Mouse (Mus musculus) spleen, adult 12 weeks (tissue): ENCODE measurements around the gene 1700001J03Rik.
A peak's percentile ranks its signal among the peaks of the same experiment; 100 is the strongest.
"Not testable (repeated sequence)": the region's sequence is repeated elsewhere in the genome, so short reads cannot be mapped to it uniquely, and the experiment has no call there.

Experiments used
- DNase-seq: peaks from one replicate; pipeline ENCODE4 v3.0.0; 2022; ENCODE audit warnings: low spot score

1700001J03Rik gene

GRCm38 (mm10) chr5:146185204-146185603, at the start of gene 1700001J03Rik:
Gene 1700001J03Rik (minus strand): TSS chr5:146185304.
- not testable (repeated sequence) for DNase-seq

GRCm38 (mm10) chr5:146234336-146234735, 49.2 kb upstream of the 1700001J03Rik start:
- no peak for DNase-seq

DNA sequence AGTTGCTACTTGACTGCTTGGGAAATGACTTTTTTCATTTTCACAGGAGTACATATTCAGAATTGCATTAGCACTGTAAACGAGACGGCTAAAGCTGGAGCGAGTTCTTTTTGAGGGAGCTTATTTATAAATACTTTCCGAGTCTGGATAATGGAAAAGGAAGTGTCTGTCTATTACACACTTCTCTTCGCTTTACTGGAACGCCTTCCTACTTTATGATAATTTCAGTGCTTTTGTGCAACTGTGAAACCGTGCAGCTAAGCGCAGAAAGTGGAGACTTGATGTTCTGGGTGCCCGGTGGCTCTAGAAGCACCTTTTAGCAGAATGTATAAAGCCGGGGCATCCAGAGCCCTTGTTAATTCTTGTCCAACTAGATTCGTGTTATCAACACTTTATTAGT, 47.7 kb upstream of the 1700001J03Rik start:
- DNase-seq, result no peak

DNA sequence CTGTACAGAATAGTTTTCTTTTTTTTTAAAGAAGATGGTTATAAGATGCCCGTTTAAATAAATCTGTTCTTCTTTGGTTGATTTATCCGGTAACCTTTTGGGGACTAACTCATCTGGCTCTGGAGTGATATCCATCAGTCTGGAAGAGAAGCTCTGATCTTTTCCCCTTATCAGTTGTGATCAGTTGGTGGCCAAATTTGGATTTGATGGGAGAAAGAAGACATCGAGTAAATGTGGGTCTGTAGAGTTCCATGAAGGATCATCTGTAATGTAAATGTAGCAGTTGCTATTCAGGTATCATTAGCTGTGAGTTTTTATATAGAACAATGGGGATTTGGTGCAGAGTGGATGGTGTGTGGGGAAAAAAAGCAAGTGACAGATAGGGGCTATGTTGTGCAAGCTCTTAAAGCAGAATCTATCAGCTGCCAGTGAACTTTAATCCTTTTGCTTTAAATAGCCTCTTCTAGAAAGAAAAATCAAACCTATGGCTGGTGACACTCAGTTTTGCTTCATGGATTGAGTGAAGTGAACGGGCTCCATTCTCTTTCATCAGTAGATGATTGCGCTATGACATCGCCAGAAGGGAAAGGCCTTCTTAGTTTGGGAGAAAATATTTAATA, 47.1 kb upstream of the 1700001J03Rik start:
- no peak for DNase-seq

DNA sequence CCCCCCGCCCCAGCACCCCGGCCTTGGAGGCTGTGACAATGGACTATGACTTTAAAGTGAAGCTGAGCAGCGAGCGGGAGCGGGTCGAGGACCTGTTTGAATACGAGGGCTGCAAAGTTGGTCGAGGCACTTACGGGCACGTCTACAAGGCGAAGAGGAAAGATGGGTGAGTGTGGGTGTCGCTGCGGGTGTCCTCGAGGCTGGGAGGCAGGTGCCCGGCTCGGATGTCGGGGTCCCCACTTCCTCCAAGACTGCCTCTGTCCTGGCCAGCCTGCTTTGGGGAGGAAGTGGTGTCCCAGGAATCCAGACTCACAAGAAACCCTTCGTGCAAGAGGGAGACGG, 46.5 kb upstream of the 1700001J03Rik start:
- no peak for DNase-seq

- DNase-seq, result peak; percentile 95
Observed at GRCm38 (mm10) chr5:146230864-146231654, 46.0 kb upstream of the 1700001J03Rik start, which contains the start of gene Cdk8. Gene Cdk8 (plus strand): TSS chr5:146231230.

DNA sequence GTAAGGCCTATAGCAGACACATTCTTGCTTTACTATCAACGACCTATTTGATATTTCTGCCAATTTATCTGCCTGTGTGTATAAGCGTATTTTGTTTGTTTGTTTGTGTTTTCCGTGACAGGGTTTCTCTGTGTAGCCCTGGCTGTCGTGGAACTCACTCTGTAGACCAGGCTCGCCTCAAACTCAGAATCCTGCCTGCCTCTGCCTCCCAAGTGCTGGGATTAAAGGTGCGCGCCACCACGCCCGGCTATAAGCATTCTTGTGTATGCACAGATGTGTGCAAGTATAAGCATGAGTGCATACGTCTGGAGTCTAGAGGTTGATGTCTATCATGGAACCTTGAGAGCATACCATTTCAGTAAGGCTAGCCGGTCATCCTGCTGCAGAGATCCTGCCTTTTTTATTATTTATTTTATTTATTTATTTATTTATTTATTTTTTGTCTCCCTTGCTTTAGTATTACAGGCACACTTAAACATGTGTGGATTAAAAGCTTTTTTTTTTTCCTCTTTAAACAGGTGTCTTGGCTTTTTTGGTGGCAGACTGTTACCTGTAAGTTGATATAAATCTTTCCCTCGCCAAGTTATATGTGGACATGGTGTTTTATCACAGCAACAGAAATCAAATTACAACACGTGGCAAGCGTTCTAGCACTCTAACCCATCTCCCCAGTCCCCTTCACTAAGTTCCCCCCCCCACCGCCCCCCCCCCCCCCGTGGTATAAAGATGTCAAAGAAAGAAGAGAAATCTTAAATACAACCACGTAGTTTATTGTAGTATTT, 45.0 kb upstream of the 1700001J03Rik start:
- no peak for DNase-seq

- DNase-seq, result no peak
Observed at GRCm38 (mm10) chr5:146227496-146227895, 42.4 kb upstream of the 1700001J03Rik start.

- no peak for DNase-seq
Observed at GRCm38 (mm10) chr5:146223786-146224185, 38.7 kb upstream of the 1700001J03Rik start.

DNA sequence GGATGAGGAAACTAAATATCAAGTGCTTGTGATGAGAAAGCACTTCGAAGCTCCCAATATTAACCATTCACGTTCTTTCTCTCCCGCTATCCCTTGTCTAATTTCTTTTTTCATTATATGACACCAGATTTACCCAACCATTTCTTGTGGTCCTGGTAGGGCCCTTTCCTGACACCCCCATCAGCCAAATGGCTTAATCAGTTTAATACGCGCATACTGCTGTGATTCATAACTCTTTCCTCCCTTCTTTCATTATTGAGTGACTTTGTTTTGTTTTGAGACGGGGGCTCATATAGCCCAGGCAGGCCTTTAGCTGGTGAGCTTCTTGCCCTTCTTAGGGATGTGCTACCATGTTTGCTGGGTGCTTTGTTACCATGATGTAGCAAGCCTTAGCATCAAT, 36.6 kb upstream of the 1700001J03Rik start:
- no peak for DNase-seq

DNA sequence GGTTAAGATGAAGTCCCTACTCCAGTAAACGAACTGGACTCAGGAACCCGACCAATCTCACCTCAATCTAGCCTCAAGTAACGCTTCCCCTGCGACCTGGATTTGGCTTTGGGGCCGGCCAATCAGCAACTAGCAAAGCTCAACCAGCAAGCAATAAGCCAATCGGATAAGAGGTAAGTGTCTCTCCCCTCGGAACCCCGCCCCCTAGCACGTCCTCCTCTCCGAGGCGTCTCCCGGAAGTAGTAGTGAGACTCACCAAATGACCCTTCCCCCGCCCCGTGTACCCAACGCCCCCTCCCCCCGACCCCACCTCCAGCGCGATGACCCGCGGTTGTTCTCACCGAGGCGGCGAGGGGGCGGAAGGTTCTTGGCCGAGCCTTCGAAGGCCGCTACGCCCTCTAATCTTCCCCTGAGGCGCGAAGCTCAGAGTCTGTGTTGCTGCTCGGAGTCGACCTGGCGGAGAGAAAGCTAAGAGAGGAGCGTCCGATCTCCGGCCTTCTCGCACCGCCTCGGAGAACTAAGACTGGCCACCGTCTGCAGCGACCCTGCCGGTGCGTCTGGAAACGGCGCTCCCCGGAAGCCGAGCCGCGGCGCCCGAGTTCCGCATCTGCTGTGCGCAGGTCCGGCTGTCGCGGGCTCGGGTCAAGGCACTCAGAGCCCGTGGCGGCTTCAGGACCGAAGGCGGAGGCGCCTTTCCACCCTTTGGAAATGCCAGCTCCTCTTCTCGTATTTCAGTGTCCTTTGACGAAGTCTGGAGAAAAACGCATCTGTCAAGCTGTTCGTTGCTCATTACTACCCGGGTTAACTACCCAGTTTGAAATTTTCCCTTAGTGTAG, 36.0 kb upstream of the 1700001J03Rik start, which contains the start of gene Rnf6:
Rnf6 (minus strand) TSS at position 677 of the 836 bp plus-strand sequence.
- peak; percentile 83 for DNase-seq

DNA sequence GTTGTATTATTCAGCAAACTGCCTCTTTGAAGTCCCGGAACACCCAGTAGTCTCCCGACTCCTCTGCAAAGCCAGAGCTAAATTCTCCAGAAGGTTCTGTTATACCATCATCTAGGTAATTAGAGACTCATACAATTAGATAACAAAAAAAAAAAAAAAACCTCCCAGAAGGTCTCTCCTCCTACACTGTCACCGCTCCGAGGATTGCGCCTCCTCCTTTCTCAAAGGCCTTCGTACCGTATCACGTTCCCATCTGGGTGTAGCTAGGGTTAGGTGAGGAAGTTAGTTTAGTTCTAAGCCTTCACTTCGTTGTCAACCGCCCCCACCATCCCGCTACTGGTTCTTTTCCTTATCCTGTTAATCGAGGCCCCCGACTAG, 35.4 kb upstream of the 1700001J03Rik start:
- DNase-seq, result no peak

DNA sequence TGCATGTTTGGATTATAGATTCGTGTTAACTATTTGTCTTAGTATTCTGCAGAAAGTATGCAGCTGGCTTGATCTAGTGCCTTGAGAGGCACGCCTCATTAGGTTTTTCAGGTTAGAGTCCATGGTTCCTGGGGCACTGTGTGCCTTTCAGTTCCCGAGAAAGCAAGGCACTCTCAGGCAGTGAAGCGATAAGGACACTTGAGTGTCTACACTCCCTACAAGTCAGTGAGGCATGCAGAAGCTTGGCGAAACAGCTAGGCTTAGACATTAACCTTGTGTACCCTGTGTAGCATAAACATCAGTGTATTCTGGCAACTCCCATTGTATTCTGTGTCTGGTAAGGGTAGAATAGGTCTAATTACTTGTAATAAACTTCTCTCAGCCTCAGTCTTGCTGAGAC, 20.4 kb upstream of the 1700001J03Rik start:
- no peak for DNase-seq

DNA sequence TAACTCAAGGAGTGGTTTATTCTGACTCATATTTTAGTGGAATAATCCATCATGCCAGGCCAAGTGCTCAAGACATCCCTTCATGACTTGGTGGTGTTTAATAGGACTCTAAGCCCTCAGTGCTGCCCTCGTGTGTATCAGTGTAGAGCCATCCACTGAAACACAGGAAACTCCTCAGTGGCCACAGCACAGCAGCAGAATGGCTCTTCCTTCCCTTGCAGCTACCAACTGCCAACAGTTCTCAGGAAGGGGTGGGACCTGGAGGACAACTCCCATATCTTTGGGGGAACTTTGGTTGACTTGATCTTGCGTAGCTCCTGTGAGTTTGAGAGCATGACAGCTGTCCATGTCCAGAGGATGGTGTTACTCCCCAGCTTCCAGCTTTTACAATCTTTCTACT, 18.8 kb upstream of the 1700001J03Rik start:
- DNase-seq, result no peak

DNA sequence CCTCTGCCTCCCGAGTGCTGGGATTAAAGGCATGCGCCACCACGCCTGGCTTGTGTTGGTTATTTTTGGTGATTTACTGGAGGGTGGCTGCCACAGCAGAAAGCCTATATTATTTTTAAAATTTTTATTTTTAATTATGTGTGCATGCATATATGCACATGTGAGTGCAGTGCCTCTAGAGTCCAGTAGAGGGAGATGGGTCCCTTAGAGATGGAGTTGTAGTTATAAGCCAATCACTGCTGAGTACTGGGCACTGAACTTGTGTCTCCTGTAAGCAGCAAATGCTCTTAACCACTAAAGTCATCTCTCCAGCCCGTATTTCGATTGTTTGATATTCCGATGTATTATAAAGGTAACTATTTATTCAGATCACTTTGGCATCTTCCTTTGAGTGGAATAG, 15.5 kb upstream of the 1700001J03Rik start:
- no peak for DNase-seq

GRCm38 (mm10) chr5:146199540-146199939, 14.4 kb upstream of the 1700001J03Rik start:
- no peak for DNase-seq

DNA sequence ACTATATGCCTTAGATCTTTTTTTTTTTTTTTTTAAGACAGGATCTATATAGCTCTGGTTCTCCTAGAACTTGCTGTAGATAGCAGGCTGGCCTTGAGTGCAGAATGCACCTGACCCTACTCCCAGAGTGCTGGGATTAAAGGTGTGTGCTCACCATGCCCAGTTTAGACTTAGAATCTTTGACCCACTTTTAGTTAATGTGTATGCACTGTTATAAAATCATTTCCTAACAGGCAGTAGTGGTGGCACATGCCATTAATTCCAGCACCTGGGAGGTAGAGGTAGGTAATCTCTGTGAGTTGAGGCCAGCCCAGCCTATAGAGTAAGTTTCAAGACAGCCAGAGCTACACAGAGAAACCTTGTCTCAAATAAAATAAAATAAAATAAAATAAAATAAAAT, 14.0 kb upstream of the 1700001J03Rik start:
- no peak for DNase-seq

DNA sequence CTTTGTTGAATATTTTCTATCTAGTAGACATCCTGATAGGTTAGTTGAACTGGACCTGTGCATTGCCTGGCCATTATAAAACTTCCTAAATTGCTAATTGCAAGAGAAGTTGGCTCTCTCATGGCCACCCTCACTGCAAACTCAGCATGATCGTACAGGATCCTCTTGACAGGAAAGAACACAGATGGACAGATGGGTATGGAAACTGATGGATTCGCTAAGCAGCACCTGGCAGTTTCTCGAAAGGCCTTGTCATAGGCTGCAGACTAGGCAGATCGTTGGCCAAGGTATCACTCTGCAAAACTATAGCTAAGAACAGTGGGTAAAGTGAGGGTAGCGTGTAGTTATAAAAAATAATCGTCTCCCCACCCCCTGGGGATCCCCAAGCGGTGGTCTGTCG, 8.3 kb upstream of the 1700001J03Rik start:
- no peak for DNase-seq

DNA sequence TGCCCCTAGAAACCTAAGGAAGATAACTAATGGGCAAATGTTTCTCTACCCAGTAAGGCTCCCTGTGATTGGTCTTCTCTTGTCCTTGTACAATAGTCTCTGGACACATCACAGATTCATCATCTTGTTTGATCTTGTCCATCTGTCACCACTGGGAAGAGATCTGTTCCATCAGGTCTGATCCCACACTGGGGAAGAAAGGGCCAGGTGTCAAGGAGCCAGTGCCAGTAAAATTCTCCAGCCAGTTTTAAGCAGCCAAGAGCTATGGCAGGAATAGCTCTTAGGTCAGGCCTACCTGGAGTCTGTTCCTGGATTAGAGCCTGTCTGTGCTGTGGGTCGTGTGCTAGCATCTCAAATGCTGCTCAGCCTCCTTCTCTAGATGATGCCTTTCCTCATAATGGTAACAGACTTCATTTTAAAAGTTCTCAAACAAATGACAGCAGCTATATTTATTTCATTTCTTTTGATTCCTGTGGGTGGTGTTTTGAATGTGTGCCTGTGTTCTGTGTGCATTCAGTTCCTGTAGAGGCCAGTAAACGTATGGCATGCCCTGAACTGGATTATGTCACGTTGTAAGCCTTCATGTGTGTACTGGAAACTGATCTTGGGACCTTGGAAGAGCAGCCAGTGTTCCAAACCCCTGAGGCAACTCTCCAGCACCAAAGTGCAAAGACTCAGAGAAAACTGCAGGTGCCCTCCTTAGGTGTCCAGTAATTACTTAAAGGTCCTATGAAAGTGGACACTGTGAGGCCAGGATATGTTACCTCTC, 5.6 kb upstream of the 1700001J03Rik start:
- no peak for DNase-seq

DNA sequence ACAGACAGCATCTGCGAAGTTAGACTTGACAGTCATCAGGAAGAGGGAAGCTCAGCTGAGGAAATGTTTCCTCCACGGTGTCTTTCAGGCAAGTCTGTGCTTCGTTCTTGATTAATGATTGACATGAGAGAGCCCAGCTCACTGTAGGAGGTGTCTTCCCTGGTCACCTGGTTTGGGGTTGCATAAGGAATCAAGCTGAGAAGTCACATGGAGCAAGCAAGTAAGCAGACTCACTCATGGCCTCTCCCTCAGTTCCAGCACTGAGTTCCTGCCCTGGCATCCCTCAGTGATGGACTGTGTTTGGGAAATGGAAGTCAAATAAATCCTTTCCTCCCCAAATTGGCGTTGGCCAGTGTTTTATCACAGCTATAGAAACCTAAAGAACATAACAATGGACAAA, 5.0 kb upstream of the 1700001J03Rik start:
- DNase-seq, result no peak

- no peak for DNase-seq
Observed at GRCm38 (mm10) chr5:146188712-146189111, 3.6 kb upstream of the 1700001J03Rik start.
